Mouse (Mus musculus) NIH3T3 (cell line): ENCODE measurements around the gene Otulin.

ENCODE experiments used
- DNase-seq: peaks from one replicate; pipeline ENCODE4 v3.0.0-alpha.2; 2012; ENCODE audit warnings: low read depth

Otulin gene

DNA sequence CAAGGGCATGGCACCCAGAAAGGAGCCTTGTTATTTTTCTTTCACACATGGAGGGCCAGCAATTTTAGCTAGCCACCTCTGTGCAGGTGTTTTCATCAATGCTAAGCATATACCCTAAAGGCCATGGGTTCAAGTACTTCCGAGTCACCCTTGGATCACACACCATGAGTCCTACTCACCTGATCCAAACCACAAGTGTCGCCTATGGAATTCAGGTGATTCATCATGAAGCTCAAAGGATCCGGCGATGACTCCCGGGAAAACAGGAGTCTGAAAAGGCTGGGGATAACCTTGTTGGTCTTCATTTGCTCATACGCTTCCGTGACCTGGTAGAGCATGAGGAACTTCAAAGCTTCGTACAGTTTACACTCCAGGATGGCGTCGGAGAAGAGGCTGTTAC lies 27.4 kb upstream of the Otulin start:
- no peak for DNase-seq

DNA sequence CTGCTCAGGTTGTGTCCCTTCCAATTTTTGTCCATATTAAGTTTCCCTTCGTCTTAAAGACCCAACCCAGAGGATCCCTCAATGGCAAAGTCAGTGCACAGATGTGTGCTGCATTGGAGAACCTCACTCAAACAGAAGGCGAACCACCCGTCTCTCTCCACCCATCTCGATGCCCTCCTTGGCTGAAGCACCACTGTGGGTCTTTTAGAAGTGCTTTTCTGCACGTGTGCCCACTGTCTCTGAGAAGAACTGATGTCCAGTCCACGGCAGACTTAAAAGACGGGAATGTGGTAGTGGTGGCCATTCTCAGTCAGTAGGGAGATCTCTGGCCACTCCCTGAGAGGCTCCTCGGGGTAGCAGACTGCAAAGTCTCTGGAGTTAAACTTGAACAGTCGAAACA lies 26.1 kb upstream of the Otulin start:
- no peak for DNase-seq

DNA sequence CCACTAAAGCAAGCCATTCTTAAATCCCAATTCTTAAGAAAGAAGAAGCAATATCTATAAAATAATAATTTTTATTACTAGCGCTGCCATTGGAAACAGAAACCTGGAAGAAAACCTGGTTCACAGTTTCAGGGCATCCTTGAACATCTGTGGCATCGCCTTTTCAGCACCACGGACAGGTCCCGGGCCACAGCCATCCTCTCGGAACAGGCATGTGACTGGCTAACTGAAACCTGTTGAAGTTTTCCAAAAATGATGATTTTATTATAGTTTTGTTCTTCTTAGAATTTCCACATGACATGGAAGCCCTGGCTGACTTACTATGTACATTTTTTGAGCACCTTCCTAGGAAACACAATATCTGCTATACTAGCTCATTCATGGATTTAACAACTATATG lies 24.5 kb upstream of the Otulin start:
- DNase-seq = peak; percentile 83

DNA sequence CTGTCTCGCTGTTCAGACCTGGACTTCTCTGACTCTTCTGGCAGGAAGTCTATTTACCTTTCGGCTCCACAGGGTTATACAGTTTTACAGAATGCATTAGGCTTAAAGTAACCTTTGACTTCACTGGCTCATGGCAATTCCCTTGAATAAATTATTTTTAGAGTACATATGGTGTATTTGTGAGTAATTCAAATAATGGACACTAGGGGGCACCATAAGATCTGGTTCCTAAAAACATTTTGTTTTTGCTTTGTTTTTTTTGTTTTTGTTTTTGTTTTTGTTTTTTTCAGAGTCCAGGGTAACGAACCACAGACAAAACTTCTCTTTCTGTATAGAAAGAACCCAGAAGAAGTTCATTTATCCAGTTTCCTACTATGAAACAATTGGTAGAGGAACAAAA lies 17.2 kb upstream of the Otulin start:
- peak; percentile 79 for DNase-seq

DNA sequence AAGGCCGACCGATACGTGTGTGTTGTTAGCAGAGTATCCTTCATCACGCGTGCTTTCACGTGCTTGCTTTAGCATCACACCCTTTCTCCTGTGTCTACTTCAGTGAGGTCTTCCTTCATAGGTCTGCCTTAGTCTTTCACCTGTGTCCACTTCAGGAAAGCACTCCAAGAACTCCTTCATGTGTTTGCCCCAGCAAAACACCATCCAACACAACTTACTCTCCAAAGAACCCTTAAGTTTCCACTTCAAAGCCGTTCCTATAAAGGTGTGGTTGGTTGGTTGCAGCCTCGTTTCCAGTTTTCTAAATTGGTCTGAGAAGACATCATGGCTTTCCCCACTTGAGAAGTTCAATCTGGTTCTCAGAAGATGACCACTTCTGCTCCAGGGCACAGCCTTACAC lies 16.2 kb upstream of the Otulin start:
- no peak for DNase-seq

DNA sequence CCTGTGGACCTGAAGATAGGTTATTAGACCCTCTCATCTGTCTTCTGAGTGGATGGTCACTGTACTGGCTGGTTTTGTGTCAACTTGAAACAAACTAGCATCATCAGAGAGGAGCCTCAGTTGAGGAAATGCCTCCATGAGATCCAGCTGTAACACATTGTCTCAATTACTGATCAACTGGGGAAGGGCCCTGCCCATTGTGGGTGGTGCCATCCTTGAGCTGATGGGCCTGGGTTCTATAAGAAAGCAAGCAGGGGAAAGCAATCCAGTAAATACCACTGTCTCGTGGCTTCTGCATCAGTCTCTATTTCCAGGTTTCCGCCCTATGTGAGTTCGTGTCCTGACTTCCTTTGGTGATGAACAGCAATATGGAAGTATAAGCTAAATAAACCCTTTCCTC lies 14.8 kb upstream of the Otulin start:
- DNase-seq = no peak

DNA sequence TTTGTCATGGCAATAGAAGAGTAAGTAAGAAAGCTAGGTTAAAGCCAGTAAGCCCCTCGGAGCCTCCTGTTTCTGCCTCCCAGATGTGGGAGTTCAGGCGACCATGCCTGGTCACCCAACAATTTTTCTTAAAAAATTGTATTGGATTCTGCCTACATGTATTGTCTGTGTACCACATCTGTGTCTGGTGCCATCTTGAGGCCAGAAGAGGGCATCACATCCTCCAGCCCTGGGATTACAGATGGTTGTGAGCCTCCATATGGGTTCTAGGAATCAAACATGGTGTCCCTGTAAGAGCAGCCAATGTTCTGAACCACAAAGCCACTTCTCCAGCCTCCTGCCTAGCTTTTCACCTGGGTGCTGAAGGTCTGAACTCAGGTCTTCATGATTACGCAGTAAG lies 12.4 kb upstream of the Otulin start:
- peak; percentile 76 for DNase-seq

DNA sequence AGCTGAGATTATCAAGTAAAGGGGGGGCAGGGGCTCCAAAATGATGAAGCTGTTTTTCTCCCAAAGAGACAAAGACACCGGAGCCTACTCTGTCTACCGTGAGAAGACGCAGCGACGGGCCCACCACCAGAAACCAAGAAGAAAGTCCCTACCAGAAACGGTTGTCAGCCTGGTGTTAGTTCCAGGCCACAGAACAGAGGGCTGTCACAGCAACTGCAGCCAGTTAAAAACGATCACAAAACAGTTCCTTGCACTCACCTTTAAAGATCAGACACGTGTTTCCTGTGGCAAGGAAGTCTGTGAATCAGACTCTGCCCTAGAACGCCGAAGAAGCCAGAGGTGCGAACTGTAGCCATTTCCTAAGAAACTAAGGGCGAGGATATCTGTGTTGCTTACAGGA lies 10.7 kb upstream of the Otulin start:
- no peak for DNase-seq

DNA sequence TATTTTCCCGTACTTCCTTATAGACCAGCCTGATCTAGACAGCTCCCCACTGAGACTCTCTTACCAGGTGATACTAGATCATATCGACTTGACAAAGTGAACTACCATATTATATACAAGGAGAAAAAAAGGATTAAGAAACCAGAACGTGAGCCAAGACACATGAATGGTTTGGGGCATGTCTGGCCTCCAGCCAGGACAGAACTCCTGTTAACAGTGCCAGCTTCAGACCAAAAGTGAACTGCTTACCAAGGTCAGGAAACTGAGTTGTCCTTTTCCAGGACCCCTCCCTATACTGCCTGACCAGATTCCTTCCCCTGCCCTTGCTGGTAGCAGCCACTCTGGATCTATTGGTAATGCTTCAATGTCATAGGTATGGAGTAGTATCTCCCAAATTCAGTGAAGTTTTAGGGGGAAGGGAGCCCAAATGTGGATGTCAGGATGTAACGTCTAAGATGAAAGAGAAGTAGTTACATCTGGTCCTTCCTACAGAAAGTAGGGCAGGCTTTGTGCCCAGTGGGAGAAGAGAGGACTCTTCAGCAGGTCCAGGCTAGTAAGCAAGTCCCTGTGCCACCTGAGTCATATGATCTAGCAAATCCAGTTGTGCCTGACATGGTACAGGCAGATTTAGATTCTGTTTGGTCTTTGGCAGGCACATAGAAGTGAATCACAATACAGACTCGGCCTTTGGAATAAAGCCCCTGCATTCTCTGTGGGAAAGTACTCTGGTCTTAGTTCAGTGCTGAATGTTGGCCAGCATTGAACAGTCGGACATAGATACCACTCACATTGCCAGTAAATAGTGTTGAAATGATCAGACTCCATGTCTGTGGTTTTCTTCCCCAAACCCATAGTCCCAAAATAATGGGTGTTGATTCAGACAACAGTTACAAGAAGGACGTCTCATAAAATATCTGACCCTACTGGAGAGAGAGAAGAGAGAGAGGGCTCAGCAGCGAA lies 3.7 kb upstream of the Otulin start:
- DNase-seq = peak; percentile 70

DNA sequence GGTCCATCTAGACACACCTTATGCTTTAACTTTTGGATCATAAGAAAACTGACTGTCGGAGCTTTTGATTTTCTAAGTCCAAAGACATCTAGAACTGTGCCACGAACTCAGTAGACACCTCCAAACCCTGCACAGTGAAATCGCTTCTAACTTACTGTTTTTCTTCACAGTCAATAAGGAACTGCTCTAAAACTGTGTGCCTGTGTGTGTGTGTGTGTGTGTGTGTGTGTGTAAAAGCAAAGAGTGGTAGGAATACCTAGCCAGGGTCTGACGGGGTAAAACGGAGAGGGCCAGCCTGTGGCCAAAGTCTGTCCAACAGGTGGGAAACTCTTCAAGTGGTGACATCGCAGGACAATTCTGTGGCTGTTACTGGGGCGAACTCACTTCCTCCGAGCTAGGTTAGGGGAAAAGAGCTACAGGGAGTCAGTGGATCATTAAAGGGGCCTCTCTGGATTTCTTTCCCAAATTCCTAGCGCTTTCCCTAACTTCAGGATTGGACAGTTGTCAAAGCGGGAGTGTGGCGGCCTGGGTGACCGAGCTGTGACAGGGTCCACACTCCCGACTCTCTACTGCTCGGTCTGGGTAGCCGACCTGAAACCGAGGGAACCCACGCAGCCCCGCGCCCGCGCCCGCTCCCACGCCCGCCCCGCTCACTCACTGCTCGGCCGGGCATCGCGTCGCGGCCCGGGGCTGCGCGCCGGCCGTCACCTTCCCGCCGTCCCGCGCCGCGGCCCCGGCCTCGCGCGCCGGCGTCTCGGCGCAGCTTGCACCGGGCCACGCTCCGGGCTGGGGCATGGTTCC lies 493 bp downstream of the Otulin start:
- peak; percentile 41 for DNase-seq

DNA sequence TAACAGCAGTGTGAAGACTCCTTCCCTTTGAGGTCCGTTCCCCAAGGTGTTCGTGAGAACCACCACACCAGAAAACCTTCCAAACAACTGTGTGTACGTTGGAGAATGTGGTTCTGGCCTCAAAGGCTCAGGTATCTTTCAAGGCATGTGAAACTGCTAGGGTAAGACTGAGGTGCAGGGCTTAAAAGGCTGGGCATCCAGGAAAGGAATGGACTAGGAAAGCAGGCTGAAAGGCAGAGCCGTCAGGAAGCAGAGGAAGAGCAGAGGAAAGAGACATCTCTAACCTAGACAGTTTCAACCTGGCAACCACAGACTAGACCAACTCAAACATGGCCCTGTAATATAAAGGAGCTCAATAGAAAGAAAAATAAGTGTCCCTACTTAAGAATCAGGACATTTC lies 1.4 kb downstream of the Otulin start:
- no peak for DNase-seq

DNA sequence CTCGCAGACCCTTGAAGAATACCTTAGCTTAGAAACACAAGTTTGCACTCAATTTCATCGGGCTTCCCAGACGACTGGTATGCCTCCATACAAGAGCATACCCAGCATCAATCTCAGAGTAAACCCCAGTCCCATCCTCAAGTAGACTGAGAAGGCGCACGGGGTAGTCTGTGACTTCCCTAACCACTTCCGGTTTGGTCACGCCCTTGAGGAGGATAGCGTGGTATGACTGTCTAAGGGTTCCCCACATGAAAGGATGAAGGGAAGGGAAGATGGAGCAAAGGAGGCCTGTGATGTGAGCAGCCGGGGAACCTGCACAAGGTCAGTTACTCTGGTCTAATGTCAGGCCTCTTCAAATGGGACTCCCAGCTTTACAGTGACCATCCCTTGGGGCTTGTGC lies 2.7 kb downstream of the Otulin start:
- no peak for DNase-seq

DNA sequence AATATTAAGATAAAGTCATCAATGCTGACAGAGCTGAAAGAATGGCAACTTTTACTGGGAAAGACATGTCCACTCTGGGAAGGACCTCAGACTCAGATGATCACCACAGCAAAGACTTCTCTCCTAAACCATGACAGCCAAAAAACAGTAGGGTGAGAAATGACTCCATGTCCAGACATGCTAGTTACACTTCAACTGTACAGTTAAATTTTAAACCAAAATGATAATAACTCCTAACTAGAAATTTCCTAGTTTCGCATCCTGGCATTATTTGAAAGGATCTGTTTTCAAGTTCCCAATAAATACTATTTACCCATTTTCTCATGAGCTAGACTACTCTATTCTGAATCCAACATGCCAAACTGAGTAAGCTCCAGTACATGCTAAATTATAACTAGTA lies 4.2 kb downstream of the Otulin start:
- DNase-seq = no peak

DNA sequence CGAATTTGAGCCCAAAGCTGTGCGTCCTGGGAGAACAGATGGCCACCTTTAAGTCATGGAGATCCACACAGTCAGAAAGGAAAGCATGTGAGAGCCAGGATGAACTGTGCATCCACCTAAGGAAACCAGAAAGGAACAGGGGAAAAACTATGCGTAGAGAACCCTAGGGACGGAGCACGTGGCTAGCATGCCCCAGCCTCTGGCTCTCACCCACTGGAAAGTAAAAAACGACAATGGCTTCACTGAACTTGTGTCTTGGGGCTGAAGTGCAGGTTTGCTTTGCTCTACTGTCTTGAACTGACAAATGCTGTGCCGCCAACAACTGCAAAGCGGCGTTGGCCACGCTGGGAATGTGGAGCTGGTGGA lies 4.6 kb downstream of the Otulin start:
- no peak for DNase-seq

DNA sequence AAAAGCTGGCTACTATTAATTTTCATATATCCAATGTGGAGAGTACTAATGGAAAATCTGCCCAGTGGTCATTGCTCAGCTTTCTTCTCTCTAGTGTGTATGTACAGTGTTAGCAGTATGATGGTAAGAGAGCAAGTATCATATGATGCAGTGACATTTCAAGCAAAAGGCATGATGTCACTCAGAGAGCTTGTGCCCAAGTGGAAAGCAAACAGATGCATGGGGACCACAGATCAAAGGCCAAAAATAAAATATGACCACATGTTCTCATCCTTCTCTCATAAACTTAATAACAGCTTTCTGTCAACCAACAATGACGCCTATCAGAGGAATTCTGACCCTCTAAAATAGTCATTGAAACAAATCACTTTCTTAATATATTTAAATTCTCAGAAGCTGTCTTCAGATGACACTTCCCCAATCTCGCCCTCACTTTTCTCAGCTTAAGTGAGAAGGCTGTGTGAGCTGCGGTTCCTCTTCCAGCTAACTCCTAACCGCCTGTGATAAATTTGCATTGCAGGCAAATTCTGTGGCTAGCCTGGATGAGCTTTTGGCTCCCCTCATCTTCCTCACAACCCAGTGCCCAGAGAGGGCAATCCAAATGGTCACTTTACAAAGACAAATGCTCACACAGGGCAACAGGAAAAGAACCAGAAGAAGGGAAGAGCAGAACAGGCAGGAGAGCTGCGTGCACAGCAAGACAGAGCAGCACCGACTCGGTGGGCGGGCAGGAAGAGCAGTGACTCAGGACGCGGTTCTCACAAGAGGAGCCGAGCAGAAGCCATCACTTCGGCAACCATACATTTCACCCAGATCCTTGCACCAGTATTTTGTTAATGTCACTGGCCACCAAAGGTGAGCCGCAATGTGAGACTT lies 5.2 kb downstream of the Otulin start:
- no peak for DNase-seq

DNA sequence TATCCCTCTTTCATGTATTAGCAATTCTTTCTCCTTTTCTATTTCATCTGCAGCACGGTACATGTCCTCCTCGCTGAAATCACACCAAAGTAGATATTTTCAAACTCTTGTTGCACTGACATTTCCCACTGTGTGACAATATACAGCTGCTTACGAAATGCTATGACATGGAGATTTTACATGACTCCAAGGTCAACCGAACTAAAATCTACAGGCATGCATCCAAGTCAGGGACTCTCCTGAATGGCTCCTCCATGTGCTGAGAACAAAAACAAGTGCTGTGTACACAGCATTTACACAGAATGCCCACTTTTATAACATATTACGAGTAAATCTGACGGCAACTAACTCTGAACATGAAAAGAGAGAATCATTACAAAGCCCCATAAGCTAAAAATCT lies 7.2 kb downstream of the Otulin start:
- DNase-seq = no peak

DNA sequence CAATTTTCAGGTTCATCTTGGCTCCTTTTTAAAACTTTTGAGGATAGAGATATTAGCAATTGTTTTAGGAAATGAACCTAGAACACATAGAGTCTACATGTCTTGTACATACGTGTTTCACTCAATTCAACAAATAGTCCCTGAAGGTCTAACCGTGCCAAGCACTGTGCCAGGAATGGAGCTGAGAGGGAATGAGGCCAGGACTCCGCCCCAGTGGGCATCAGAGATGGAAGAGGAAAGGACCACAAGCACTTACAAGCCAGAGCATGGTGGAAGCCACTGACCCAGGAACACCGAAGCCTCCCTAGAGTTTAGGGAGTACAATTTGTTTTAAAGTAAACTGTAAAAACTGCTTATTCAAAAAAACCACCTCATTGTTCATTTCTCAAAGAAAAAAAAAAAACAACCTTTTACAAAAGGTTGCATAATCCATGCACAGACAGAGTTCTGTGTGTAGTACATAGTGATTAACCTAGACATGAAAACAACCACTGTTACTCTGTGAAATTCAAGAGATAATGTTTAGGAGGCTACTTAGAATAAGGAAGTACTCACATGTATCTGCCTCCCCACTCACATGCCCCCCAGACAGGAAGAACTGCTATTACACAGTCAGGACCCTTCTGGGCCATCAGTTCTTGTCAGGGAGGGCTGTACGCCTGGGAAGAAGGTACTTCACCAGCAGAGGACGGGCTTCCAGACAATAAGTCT lies 9.9 kb downstream of the Otulin start:
- DNase-seq = no peak

DNA sequence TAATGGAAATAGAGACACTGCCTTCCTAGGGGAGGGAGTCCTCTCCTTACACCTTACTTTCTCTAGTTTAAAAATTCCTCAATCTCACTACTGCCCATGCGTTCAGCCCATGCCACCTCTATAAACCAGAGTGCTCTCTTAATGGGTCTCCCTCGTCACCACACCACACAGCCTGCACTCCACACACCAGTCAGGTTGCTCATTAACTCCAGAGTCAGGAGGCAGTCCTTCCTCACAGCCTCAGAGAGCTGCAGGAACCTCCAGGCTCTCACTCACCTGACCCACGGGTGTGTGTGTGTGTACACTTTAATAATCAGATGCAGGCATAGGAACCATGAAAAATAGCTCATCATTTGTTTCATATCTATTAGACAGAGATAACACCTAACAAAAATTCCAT lies 10.8 kb downstream of the Otulin start:
- no peak for DNase-seq

DNA sequence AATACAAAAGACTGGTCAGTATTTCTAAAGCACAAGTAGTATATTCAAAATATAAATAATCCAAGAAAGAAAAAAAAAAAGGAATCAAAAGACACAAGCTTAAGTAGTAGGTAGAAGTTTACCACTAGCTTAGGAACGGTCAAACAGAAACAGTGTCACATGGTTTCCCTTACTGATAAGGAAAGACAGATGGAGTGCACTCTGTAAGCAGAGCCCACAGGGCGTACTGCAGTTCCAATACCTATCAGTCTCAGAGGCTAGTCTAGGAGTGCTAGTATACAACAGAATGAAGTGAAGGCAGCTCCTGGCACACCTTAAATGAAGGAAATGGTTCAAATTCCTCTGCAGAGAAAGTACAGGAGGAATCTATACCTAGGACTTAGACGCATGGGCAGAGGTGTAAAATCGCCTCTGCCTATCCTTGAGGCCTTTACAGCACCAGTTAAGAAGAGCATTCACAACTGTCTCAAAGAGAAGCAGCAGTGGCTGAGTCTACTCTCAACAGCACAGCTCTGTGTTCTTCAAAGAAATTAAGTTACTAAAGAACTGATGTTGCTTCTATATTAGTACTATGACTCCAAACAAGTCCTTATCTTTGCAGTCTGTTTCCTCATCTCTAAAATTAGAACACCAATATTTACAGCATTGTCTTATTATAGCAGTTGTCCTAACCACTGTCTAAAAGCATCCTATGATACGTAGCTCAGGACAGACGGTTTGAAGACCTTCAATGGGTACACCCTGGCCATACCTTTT lies 11.5 kb downstream of the Otulin start:
- no peak for DNase-seq

DNA sequence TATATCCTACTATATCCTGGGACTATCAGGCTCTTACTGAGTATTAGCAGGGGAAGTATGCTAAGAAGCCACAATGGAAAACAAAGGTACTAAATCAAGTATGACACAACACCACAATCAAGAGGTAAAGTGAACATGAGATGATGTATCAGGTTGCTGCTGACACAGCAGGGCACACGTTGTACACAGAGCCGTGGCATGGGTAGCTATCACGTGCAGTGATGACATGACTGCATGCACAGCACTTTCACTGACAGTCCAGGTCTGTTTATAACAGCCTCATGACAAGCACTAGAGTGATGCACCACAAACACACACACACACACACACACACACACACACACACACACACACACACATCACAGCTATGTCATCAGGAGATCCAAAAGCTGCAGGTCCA lies 13.3 kb downstream of the Otulin start:
- DNase-seq = no peak

DNA sequence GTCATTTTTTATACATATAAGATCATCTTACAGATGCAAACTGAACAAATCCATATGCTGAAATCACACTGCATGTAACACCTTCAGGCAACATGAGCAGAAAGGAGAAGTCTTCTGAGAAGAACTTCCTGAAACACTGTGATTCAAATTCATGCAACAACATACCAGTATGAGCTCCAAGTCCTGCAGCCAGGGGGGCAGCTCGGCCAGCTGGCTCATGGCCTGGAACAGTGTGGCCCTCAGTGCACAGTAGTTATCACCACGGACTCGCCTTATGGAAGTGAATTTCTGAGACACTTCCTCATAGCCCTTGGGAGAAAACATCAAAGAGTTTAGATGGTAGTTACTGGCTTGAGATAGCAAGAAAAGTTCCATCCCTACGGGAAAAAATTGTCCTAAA lies 14.3 kb downstream of the Otulin start:
- no peak for DNase-seq
